ENCODE assay signal across 28 mouse cellular contexts in the genomic region with DNA sequence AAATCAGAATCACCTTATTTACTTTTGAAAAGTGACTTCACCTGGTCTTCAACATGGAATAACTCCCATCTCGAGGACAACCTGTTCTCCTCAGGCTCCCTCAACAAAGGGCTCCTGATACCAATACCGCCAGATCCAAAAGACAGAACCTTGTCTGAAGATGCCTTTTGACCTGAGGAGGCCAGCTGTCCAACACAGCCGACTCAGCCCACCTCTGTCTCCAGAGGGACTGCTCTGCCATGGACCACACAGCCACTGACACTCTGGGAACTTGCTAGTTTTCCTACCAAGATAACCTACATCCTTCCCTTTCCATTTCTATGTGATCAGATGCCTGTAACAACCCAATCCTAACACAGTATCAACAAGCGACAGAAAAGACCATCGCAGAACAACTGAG. TPM values are rescaled to one million over a fixed set of nuclear protein-coding genes. Genes with fewer than 3 reads are reported as not detected.
"Had no signal": no experiment of that assay in that cellular context is flagged by ENCODE, and none has a peak within 500 bp of the region (broad histone marks: within the 10 kb centered on the region; RNA-seq: fewer than 3 reads in every experiment).

No protein-coding gene starts in this region.

- H3K27ac ChIP-seq: gastrocnemius, adult 2 months; heart, adult 2 months; heart, embryonic 13.5 days; heart, embryonic 15.5 days; hindbrain, embryonic 10.5 days; hindbrain, embryonic 12.5 days; hindbrain, embryonic 14.5 days; intestine, embryonic 15.5 days; layer of hippocampus, adult 2 months; limb, embryonic 10.5 days; limb, embryonic 12.5 days; liver, embryonic 13.5 days; liver, embryonic 15.5 days had no signal

- H3K9ac ChIP-seq: heart, embryonic 13.5 days; heart, embryonic 15.5 days; hindbrain, embryonic 12.5 days; hindbrain, embryonic 14.5 days; intestine, embryonic 15.5 days; limb, embryonic 12.5 days; liver, embryonic 13.5 days; liver, embryonic 15.5 days had no signal

- H3K4me1 ChIP-seq: heart, embryonic 13.5 days; heart, embryonic 15.5 days; hindbrain, embryonic 10.5 days; hindbrain, embryonic 12.5 days; liver, embryonic 13.5 days; liver, embryonic 15.5 days had no signal

- H3K36me3 ChIP-seq: heart, embryonic 13.5 days; heart, embryonic 15.5 days; hindbrain, embryonic 12.5 days; intestine, embryonic 15.5 days; limb, embryonic 10.5 days; limb, embryonic 12.5 days; liver, embryonic 13.5 days; liver, embryonic 15.5 days had no signal

- H3K4me2 ChIP-seq: heart, embryonic 11.5 days; heart, embryonic 13.5 days; heart, embryonic 15.5 days; hindbrain, embryonic 12.5 days; hindbrain, embryonic 14.5 days; intestine, embryonic 15.5 days; limb, embryonic 12.5 days; liver, embryonic 11.5 days; liver, embryonic 13.5 days; liver, embryonic 15.5 days had no signal

- H3K9me3 ChIP-seq: heart, embryonic 13.5 days; heart, embryonic 15.5 days; hindbrain, embryonic 10.5 days; hindbrain, embryonic 12.5 days; intestine, embryonic 15.5 days; limb, embryonic 10.5 days; limb, embryonic 12.5 days; liver, embryonic 13.5 days; liver, embryonic 15.5 days had no signal

- H3K27me3 ChIP-seq: heart, embryonic 15.5 days; hindbrain, embryonic 12.5 days; intestine, embryonic 15.5 days; liver, embryonic 13.5 days; liver, embryonic 15.5 days had no signal

- ATAC-seq: hindbrain, embryonic 16.5 days; inflammation-experienced regulatory T-cells, adult 6 months; intestine, embryonic 15.5 days; intestine, postnatal 0 days had no signal

- DNase-seq: gastrocnemius, adult 2 months; gastrocnemius, postnatal 10 days; gastrocnemius, postnatal 25 days; heart, adult 2 months; heart, postnatal 14 days; heart, postnatal 4 days; kidney, adult 18-20 months; kidney, adult 8-10 months; kidney, postnatal 10 days; kidney, postnatal 25 days; kidney, postnatal 4 days; liver; liver, embryonic 13.5 days had no signal

- H3K4me3 ChIP-seq: gastrocnemius, adult 2 months; heart, adult 2 months; heart, embryonic 13.5 days; heart, embryonic 15.5 days; hindbrain, embryonic 10.5 days; hindbrain, embryonic 12.5 days; intestine, embryonic 15.5 days; layer of hippocampus, adult 2 months; limb, embryonic 10.5 days; limb, embryonic 12.5 days; liver, embryonic 13.5 days; liver, embryonic 15.5 days had no signal

RNA-seq across cellular contexts. Expression of a gene that starts 19.5 kb away (rescaled TPM):
- polyA plus RNA-seq: inflammation-experienced regulatory T-cells, adult 6 months had no signal
